Mouse (Mus musculus) liver, embryonic 12.5 days (tissue): ENCODE results near the gene Rptn. TPM values are rescaled to one million over a fixed set of nuclear protein-coding genes. Genes with fewer than 3 reads are reported as not detected.
A peak's percentile ranks its signal among the peaks of the same experiment; 100 is the strongest.

Source experiments
- ATAC-seq: fragments of 200-750 bp; cut with Nextera tagmentation; 2 replicates; pipeline ENCODE4 v1.8.0; 2017; ENCODE audit warnings: moderate number of reproducible peaks, mild to moderate bottlenecking, moderate library complexity
- H3K27ac ChIP-seq: fragments of 300-500 bp; sonication (generic); 2 replicates; pipeline ENCODE4 v1.5.1; 2016; ENCODE audit warnings: mild to moderate bottlenecking
- H3K27me3 ChIP-seq: fragments of 300-500 bp; sonication (generic); replicated peaks from 2 replicates; pipeline ENCODE4 v1.6.1; 2016; ENCODE audit warnings: mild to moderate bottlenecking, moderate library complexity
- H3K36me3 ChIP-seq: fragments of 300-500 bp; sonication (generic); 2 replicates; pipeline ENCODE4 v1.6.1; 2016; ENCODE audit warnings: mild to moderate bottlenecking, moderate library complexity
- H3K4me1 ChIP-seq: fragments of 300-500 bp; sonication (generic); 2 replicates; pipeline ENCODE4 v1.6.1; 2016
- H3K4me2 ChIP-seq: fragments of 300-500 bp; sonication (generic); 2 replicates; pipeline ENCODE4 v1.6.1; 2016; ENCODE audit warnings: mild to moderate bottlenecking, moderate library complexity
- H3K4me3 ChIP-seq: fragments of 300-500 bp; sonication (generic); 2 replicates; pipeline ENCODE4 v1.5.1; 2016; ENCODE audit warnings: mild to moderate bottlenecking, moderate library complexity
- H3K9ac ChIP-seq: fragments of 300-500 bp; sonication (generic); 2 replicates; pipeline ENCODE4 v1.6.1; 2016; ENCODE audit warnings: mild to moderate bottlenecking, moderate library complexity
- H3K9me3 ChIP-seq: fragments of 300-500 bp; sonication (generic); replicated peaks from 2 replicates; pipeline ENCODE4 v1.6.1; 2016; ENCODE audit warnings: mild to moderate bottlenecking, moderate library complexity
- WGBS: fragments of 180-500 bp; shearing (Covaris S2); methylation state at CpG from one replicate; pipeline ENCODE4 v1.1.7; 2016; ENCODE audit not compliant: insufficient replicate concordance; 5-methylcytosine and 5-hydroxymethylcytosine counted together
- polyA plus RNA-seq: library from polyadenylated mRNA; unstranded; fragments of >200 nt; fragmentation: Nextera tagmentation; extraction: Ambion mirVana; gene quantifications from 2 replicates; pipeline ENCODE4 v1.2.1, GENCODE M21; 2016

Rptn gene
- 0.05 and 0.06 TPM in 2 replicates for polyA plus RNA-seq

DNA sequence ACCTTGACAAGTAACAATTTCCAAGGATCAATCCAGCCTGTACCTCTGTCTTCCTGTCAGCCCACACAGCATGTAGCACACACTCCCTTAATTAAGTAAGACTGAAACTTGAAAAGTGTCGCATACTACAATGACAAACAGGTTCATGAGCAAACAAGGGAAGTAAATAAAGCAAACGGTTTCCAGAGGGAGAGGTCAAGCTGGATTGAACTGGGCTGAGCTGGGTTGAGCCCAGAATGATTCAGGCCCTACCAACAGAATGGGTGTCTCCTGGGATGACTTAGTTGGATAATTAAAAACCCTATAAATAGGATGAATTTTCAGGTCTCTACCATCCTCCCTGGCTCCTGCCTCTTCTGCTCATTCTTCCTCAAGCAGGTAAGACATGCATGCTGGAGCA is at the start of gene Rptn:
Rptn (plus strand) TSS at position 334 of the 400 bp plus-strand sequence.
- ATAC-seq = no peak
- Histone ChIP-seq H3K4me3 (no peak within 1 kb of the TSS), H3K4me2 (no peak within 1 kb of the TSS), H3K27ac (no peak within 1 kb of the TSS), H3K9ac (no peak within 1 kb of the TSS), H3K36me3 (no peaks in the 10 kb centered on the region), H3K9me3 (no peaks in the 10 kb centered on the region), H3K4me1 (no peaks in the 10 kb centered on the region), H3K27me3 (no peaks in the 10 kb centered on the region)
- WGBS = 46% methylated on average over 2 of the region's 2 CpGs

DNA sequence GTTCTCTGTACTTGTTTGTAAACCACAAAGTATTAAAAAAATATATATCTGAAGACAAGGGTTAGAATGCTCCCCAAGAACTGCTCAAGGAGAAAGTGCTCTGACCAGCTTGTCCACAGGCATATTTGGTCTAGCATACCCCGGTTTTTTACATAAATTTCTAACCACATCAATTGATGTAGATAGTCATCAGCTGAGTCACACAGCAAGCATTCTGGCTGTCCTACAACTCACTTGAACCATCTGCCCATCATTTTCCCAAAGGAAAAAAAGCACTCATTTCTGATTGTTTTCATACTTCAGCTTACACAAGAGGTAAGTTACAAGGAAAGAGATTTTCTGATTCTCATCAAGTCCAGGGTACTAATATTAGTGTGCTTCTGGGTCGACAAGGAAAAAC is 46.6 kb upstream of the Rptn start:
- Histone ChIP-seq H3K27ac (no peak overlapping the region), H3K4me3 (no peak overlapping the region), H3K4me1 (no peaks in the 10 kb centered on the region), H3K27me3 (no peaks in the 10 kb centered on the region), H3K9me3 (no peaks in the 10 kb centered on the region), H3K36me3 (no peaks in the 10 kb centered on the region), H3K4me2 (no peak overlapping the region), H3K9ac (no peak overlapping the region)
- 52% methylated on average over 2 of the region's 2 CpGs for WGBS
- no peak for ATAC-seq

DNA sequence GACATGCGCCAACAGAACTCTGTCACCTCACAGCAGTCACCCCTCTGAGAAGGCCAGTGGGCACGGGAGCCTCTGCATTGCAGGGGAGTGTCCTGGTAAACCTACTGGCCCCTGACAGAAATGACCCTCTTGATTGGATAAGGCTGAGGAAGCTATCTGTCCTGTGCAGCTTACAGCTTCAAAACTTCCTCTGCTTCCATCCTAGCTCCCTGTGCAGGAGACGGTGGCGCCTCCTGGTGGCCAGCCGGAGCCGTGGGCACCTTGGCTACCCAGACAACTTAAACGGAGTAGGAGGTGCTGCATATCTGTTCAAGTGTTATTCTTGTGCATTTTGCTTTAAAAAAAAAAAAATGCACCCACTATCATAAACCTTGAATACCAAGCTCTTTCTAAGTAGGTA is 33.5 kb upstream of the Rptn start:
- Histone ChIP-seq H3K9me3 (no peaks in the 10 kb centered on the region), H3K4me2 (no peak overlapping the region), H3K4me1 (no peaks in the 10 kb centered on the region), H3K9ac (no peak overlapping the region), H3K27me3 (no peaks in the 10 kb centered on the region), H3K36me3 (no peaks in the 10 kb centered on the region), H3K27ac (no peak overlapping the region), H3K4me3 (no peak overlapping the region)
- 19% methylated on average over 7 of the region's 7 CpGs for WGBS
- ATAC-seq = no peak

DNA sequence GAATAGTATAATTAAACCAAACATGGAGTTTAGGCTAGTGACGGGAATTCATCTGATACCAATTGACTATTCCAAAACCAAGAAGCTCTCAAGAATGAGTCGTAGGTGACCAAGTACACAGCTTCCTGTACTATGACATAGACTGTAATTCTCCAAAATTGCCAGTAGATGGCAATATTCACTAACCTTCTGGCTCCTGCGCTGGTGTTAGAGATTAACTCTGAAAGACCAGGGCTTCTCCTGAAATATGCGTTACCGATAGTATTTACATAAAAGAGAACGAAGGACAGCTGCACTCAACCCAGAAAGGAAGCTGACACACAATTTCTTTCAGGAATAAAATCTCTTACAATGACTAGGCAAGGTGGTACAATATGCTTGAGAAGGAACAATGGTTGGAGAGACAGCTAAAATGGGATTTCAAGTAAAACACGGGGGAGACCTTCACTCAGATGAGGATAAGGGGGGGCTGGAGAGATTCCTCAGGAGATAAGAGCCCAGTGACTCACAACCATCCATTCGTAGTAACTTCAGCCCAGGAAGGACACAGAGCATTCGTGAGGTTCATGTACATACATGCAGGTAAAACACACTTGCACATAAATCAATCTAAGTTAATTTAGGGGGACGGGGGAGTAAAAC is 31.4 kb upstream of the Rptn start:
- no peak overlapping the region for H3K9ac ChIP-seq
- no peaks in the 10 kb centered on the region for H3K4me1 ChIP-seq
- no peak overlapping the region for H3K27ac ChIP-seq
- WGBS = 12% methylated on average over 10 of the region's 10 CpGs
- H3K27me3 ChIP-seq = no peaks in the 10 kb centered on the region
- no peak overlapping the region for H3K4me3 ChIP-seq
- peak overlapping the region; percentile 20; the same call in 1 of the 2 replicates for H3K4me2 ChIP-seq
- no peaks in the 10 kb centered on the region for H3K36me3 ChIP-seq
- H3K9me3 ChIP-seq = no peaks in the 10 kb centered on the region
- ATAC-seq = peak; percentile 47; the same call in 1 of the 2 replicates

DNA sequence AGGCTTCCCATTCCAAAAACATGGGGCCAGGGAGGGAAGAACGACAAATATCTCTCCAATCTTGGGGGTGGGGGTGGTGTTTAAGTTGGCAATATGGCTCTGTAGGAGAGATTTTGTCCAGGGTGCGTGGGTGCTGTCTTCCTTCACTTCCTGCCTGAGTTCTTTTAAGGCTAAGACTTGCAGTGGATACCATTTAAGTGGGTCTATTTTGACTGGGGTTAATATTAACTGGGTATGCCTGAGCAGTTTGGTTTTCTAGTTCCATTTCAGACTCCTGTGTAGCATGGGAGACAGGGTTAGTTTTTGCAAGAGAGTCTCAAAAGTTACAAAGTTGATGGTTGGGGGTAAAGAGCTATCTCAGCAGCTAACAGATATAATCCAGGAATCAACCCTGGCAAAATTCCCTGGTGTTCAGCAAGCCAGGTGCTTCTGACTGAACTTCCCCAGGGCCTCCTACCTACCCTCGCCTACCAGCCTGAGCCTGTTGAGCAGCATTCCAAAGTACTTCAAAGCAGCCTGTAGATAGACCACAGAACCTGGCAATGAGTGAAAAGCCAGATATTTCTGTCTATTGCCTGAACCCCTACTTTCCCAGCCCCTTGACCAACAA is 26.4 kb upstream of the Rptn start:
- Histone ChIP-seq H3K27ac (no peak overlapping the region), H3K4me1 (no peaks in the 10 kb centered on the region), H3K36me3 (no peaks in the 10 kb centered on the region), H3K27me3 (no peaks in the 10 kb centered on the region), H3K9ac (no peak overlapping the region), H3K4me2 (no peak overlapping the region), H3K4me3 (no peak overlapping the region), H3K9me3 (no peaks in the 10 kb centered on the region)
- WGBS = 51% methylated on average over 3 of the region's 3 CpGs
- ATAC-seq = no peak

DNA sequence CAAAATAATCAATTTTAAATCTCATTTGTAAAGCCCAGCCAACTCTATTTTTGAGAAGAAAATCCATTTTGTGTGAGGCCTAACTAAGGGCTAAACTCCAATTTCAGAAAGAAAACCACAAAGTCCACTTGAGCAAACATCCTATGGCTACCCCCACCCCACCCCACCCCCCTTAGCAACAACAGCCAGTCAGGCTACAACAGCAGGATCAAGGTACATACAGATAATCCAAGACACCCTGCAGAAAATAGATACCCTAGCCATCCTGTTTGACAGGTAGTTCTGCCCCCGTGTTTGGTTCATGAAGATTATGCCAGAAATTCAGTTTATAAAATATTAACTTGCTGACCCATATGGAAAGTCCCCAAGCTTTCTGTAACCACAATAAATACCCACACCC is 25.3 kb upstream of the Rptn start:
- Histone ChIP-seq H3K4me1 (no peaks in the 10 kb centered on the region), H3K4me3 (no peak overlapping the region), H3K9ac (no peak overlapping the region), H3K27ac (no peak overlapping the region), H3K4me2 (no peak overlapping the region), H3K36me3 (no peaks in the 10 kb centered on the region), H3K27me3 (no peaks in the 10 kb centered on the region), H3K9me3 (no peaks in the 10 kb centered on the region)
- ATAC-seq = no peak
- WGBS = 44% methylated on average over 1 of the region's 1 CpGs

DNA sequence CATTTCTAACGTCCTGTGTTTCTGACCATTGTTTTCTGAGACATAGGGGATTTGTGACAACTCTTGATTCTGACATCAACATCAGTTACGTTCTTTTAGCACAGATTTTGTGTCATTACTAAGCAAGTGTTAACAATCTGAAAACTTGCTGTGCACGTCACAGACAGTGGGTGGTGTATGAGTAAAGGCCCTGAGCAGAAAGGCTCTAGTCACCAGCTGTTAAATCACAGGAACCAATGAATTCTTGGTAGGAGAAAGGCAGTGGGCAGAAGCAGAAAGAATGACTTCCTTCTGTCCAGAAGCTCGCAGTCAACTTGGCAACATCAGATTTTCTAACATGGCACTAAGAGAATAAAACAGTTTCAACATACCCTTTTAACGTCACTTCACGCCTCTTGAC is 20.1 kb upstream of the Rptn start:
- no peak overlapping the region for H3K27ac ChIP-seq
- no peaks in the 10 kb centered on the region for H3K9me3 ChIP-seq
- 61% methylated on average over 6 of the region's 6 CpGs for WGBS
- no peak overlapping the region for H3K4me2 ChIP-seq
- no peaks in the 10 kb centered on the region for H3K36me3 ChIP-seq
- no peak overlapping the region for H3K9ac ChIP-seq
- ATAC-seq = no peak
- no peak overlapping the region for H3K4me3 ChIP-seq
- no peaks in the 10 kb centered on the region for H3K27me3 ChIP-seq
- no peaks in the 10 kb centered on the region for H3K4me1 ChIP-seq

DNA sequence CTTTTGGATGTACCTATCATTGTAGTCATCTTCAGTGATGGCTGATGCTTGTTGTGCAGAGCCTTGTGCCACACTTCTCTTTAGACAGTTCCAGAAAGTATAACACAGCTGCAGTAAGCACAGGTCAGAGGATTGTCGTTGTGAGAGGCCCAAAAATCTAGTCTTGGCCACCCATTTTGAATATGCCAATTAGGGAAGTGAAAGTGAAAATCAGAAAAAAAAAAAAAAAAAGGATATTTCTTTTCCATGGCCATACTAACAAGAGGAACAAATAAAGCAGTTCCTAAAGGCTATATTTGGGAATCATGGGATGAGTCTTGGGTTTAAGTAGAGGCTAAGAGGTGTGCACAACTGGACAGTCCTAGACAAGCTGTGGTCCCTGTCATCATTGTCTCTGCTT is 18.3 kb upstream of the Rptn start:
- Histone ChIP-seq H3K4me2 (no peak overlapping the region), H3K9me3 (no peaks in the 10 kb centered on the region), H3K27me3 (no peaks in the 10 kb centered on the region), H3K4me1 (no peaks in the 10 kb centered on the region), H3K27ac (no peak overlapping the region), H3K4me3 (no peak overlapping the region), H3K36me3 (no peaks in the 10 kb centered on the region), H3K9ac (no peak overlapping the region)
- ATAC-seq = no peak
- 36% methylated on average over 1 of the region's 1 CpGs for WGBS

DNA sequence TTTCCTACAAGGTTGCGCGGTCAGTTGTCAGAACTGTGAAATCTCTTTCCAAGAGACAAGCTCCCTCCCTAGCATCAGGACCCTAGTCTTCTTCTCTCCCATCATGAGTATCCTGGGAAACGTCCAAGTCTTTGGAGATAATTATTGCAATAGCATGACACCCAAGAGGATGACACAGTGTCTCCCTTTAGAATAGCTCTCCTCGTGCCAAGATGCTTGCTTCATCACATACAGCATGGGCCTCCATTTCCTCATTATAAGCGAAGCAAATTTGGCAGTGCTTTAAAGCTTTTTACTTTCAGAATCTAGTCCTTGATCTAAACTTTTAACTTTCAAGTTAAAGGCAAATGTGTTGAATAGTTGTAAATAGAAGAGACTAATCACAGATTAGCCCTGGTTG is 17.9 kb upstream of the Rptn start:
- no peak for ATAC-seq
- Histone ChIP-seq H3K36me3 (no peaks in the 10 kb centered on the region), H3K27me3 (no peaks in the 10 kb centered on the region), H3K4me1 (no peaks in the 10 kb centered on the region), H3K4me3 (no peak overlapping the region), H3K4me2 (no peak overlapping the region), H3K9me3 (no peaks in the 10 kb centered on the region), H3K9ac (no peak overlapping the region), H3K27ac (no peak overlapping the region)
- WGBS = 63% methylated on average over 5 of the region's 5 CpGs

DNA sequence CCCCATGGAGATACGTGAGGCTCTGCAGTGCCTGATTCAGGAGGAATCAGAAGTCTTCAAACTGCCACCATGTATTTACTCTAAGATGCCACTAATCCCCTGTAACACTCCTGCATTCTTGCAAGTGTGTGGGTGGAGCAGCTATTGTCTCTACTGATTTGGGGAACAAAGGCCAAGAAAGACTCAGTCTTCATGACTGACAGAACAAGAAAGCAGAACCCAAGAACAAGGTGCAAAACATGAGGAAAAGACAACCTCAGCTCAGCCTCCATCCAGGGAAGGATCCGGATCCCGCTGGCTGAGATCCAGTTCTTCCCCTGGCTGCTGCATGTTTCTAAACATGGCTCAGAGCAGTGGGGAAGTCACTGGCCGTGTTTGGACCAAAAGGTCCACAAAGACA is 15.4 kb upstream of the Rptn start:
- ATAC-seq = no peak
- H3K27me3 ChIP-seq = no peaks in the 10 kb centered on the region
- H3K9me3 ChIP-seq = no peaks in the 10 kb centered on the region
- no peak overlapping the region for H3K9ac ChIP-seq
- no peaks in the 10 kb centered on the region for H3K36me3 ChIP-seq
- 67% methylated on average over 4 of the region's 4 CpGs for WGBS
- no peak overlapping the region for H3K4me3 ChIP-seq
- no peaks in the 10 kb centered on the region for H3K4me1 ChIP-seq
- H3K27ac ChIP-seq = no peak overlapping the region
- H3K4me2 ChIP-seq = no peak overlapping the region

DNA sequence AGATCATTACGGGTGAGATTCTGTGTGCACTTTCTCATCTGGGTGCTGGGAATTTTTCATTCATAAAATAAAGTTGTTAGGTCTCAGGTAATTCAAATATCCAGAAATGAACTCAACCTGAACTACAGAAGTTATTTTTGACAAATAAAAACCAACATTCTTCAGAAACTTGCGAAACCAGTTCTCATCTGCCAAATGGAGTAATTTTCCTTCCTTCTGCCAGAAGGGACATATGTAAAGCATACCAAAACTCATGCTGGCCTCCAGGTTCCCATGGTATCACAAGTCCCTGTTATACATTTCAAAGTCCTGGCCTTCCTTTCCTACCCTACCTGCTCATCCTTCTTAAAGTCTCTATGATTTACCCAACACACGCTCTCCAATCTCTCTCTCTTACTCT is 10.4 kb downstream of the Rptn start:
- H3K4me2 ChIP-seq = no peak overlapping the region
- WGBS = 80% methylated on average over 3 of the region's 3 CpGs
- ATAC-seq = no peak

DNA sequence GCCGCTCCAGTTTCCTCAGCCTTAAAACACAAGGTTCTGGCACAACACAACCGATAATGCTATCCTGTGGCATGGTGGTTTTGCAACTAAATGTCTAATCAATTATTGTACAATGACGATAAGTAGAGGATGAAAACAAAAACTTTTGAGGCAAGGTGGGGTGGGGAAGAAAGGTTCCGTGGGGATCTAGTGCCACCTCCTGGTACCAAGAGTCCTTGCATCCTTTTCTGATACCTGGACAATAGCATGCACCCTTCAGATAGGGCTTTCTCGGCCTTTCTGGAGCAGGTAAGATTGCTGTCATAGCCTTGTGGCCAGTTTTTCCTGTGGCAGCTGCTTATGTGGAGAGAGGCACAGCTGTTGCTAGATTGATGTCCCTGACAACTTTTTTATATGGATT is 13.5 kb downstream of the Rptn start:
- Histone ChIP-seq H3K9ac (no peak overlapping the region), H3K4me1 (no peaks in the 10 kb centered on the region), H3K4me3 (no peak overlapping the region), H3K4me2 (no peak overlapping the region), H3K27me3 (no peaks in the 10 kb centered on the region), H3K9me3 (no peaks in the 10 kb centered on the region), H3K27ac (no peak overlapping the region), H3K36me3 (no peaks in the 10 kb centered on the region)
- 28% methylated on average over 5 of the region's 5 CpGs for WGBS
- ATAC-seq = no peak

More for the DNA sequence above, 10.4 kb downstream of the Rptn start:
- H3K27ac ChIP-seq = no peak overlapping the region
- H3K9ac ChIP-seq = no peak overlapping the region
- H3K4me1 ChIP-seq = no peaks in the 10 kb centered on the region
- H3K36me3 ChIP-seq = no peaks in the 10 kb centered on the region
- H3K9me3 ChIP-seq = no peaks in the 10 kb centered on the region
- H3K4me3 ChIP-seq = no peak overlapping the region
- no peaks in the 10 kb centered on the region for H3K27me3 ChIP-seq

DNA sequence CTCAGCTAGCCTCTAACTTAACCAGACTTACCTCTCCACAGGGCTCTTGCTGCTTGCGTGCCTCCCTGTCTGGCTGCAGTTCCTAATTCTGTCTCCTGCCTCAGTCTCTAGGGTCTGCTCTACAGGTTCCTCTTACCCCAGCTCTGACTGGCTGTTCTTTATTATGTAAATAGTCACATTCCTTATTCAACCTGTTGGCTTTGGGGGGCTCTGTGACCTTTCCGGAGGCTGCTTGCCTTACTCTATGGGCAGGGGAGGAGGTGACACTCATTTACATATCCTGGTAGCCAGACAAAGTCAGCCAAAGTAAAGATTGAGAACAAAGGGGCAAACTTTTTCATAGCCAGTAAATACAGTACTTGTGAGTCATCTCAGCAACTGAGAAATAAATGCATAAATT is 18.4 kb downstream of the Rptn start:
- no peak for ATAC-seq
- WGBS = 29% methylated on average over 2 of the region's 2 CpGs

More for the DNA sequence above, 18.4 kb downstream of the Rptn start:
- Histone ChIP-seq H3K27me3 (no peaks in the 10 kb centered on the region), H3K9me3 (no peaks in the 10 kb centered on the region), H3K9ac (no peak overlapping the region), H3K4me2 (no peak overlapping the region), H3K4me1 (no peaks in the 10 kb centered on the region), H3K27ac (no peak overlapping the region), H3K36me3 (no peaks in the 10 kb centered on the region), H3K4me3 (no peak overlapping the region)
